Mouse (Mus musculus): Measurements from ENCODE around the gene Trpm6.

Trpm6 gene

DNA sequence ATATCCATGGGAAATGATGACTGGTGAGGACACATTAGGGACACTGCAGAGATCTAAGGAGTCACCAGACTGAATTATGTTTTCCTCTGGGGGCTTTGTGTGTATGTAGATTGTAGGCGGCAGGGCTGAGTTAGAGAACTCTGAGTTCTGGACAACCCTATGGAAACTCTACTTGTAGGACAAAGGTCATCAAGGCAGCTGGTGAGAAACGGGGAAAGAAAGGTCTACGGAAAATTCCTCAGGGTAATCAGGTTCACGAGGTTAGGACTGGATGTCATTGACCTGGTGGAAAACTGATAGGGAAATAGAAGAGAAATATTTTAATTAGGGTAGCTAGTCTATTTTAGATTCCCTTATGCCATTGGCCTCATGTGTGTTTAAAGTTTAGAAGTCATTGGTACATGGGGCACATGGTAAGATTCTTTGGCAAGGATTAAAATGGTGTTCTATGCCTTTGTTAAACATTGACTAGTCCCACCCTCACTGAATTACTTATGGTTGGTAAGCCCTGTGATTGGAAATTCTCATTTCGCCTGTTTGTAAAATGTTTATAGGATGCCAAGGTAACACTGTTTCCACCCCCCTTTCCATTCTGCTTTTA lies 23.2 kb downstream of the Trpm6 start:
- no peak for DNase-seq

DNA sequence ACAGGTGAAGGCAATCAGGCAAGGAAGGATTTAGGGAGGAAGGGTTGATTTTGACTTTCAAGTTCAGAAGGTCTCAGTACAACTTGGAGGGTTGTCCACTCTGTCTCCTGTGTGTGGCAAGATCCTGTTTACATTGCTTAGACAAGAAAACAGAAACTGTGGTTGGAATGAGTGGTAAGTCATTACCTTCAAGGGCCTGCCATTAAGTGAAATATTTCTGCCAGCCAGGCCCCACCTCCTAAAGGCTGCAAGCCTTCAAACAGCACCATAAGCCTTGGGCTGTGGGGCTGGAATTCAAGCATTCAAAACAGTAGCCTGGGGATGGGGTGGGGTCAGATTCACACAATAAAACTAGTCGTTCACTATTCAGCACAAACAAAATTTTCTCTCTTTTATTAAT lies 24.3 kb downstream of the Trpm6 start:
- peak; percentile 74 for DNase-seq

DNA sequence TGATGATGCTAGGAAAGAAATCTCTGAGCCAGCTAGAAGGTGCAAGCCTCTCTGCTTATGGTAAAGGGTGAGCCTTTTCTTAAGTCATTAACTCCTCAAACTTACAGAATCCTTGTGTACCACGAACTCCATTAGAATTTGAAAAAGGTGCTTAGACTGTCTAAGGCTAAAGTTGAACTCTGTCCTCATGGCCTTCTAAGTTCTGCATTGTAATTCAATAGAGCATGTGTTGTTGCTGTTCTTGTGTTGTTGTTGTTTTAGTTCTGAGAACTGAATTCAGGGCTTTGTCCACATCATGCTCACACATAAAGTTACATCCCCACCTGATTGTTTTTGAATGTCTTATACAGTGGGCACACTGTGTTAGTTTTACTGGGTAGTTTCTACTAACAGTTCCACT lies 49.9 kb downstream of the Trpm6 start:
- no peak for DNase-seq

DNA sequence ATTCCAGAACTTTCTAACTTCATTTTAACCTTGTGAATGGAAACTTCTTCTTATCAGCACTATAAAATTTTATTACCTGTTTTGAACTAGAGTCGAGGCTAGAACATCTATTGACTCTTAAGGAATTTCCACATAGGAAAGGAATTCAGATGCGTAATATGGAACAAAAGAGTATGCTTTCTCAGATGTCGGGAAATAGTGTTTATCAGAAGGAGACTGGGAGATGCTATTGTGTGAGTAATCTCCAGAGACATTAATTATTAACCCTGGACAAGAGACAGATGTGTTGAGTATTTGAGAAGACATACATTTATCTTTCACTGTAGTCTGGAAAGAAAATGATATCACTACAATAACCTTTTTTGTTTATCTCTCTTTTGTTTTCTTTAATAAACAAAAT lies 61.5 kb downstream of the Trpm6 start:
- DNase-seq: no peak

DNA sequence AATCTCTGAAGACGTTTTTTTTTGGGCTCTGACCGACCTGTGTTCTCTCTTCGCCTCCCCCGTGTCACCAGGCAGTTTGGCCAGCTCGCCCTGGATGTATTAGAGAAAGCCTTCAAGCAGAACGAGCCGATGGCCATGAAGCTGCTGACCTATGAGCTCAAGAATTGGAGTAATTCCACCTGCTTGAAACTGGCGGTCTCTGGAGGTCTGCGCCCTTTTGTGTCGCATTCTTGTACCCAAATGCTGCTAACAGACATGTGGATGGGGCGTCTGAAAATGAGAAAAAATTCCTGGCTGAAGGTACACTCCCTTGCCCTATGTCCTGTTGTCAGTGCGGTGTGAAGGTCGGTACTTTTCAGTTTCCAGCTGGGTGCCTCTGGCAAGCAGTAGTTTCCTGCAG lies 65.4 kb downstream of the Trpm6 start:
- DNase-seq: no peak

DNA sequence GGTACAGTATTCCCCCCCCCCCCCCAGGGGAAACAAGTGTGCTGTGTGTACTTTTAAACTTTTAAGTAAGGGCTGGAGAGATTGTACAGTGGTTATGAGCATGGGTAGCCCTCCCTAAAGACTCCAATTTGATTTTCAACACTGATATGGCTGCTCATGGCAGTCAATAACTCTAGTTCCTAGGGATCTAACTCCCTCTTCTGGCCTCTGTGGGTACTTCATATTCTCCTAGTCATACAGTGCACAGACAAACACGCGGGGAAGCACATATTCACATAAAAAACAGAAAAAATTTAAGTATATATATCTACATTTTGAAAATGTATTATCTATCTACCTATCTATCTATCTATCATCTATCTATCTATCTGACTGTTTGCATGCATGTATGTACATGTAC lies 67.6 kb downstream of the Trpm6 start:
- DNase-seq: peak; percentile 41

DNA sequence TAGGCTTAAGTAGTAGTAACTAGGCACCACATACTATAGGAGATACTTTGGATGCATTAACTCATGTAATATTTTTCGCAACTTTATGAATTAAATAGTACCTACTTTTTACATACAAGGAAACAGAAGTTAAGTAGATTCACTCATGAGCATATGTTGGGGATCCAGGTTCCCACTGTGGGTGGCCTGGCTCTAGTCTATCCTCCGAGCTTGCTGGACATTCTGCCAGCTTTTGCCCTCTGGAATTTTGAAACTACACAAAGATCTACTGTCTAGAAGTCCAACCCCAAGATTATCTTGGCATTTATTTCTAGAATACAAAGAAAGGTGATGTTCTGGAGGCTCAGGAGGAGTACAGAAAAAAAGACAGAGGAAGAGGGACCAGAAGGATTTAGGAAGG lies 78.8 kb downstream of the Trpm6 start:
- no peak for DNase-seq

DNA sequence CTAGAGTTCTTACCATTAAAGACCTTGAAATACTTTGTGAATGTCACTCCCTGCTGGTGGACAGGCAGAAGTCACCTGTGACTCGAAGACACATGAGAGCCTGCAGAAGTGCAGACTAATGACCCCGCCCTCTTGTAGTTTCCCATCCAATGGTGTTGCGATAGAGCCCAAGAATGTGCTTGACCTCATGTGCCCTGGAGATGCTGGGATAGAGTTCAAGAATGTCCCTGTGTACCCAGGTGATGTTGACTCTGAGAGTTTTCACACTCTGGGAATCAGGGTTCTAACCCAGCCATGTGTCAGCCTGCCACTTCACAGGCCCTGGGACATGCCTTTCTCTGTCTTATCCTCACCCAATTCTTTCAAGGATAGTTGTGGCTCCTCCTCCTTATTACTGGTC lies 81.4 kb downstream of the Trpm6 start:
- DNase-seq: peak; percentile 75

DNA sequence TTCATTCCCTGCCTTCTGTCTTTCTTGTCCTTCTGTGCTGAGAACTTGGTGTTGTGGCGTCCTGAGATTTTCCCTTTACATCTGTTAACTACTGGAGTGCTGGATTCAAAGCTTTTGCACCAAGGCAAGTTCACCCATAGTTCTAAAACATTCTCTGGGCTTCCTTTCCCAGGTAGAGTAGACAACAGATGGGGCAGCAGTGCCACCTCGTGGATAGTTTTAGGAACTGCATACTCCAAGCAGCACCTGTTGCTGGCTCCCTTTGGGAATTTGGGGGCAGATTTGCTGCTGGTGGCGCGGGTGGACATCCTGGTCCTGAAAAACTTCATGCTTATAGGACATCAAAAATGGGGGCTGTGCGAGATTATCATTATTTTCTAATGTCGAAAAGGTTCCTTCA lies 85.2 kb downstream of the Trpm6 start:
- peak; percentile 61 for DNase-seq

DNA sequence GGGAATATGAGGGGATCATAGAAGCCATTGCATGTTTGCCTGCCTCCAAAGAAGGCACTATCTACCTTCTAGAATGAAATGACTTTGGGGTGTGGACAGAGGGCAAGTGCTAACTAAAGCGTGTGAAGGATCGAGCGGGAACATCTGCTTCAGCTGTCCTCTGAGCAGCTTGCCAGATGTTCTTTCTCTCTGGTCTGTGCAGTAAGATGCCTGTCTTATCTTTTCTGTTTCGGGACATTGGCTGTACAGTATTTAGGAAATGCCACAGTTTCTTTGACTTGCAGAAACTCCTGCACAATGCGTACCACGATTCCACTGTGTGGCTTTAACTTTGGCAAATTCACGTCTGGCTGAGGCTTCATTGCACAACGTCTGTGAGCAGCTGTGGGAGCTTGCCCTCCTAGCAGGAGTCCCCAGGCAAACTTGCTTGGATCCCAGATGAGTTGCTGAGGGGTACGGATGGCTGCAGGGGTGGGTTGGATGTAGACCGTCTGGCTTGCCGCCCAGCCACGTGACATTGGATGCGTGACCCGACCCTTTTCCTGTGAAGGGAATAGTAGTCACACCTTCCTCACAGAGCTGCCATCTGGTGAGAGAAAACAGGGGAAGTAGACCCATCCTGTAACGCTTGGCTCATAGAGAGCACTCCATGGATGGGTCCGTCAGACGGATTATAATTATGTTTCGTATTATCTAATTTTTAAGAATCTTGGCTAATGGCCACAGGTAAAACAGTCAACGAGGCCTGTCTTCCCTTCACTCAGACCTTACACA lies 92.2 kb downstream of the Trpm6 start:
- no peak for DNase-seq

DNA sequence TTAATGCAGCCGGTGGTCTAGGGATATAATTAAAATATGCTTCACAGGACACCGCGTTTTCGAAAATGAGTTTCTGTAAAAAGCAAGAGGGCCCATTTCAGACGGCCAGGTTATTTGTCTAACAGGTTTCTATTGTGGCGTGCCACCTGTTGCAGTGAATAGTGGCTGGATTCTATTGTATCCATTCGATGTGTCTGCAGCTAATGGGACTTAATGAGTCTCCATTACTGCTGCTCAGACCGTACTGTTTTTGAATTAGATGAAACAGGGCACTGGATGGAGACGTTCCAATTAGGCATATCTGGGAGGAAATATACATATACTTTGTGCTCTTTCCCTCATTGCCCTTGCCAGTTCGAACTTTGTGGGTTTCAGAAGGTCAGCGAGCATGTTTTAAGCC lies 92.8 kb downstream of the Trpm6 start:
- DNase-seq: no peak

DNA sequence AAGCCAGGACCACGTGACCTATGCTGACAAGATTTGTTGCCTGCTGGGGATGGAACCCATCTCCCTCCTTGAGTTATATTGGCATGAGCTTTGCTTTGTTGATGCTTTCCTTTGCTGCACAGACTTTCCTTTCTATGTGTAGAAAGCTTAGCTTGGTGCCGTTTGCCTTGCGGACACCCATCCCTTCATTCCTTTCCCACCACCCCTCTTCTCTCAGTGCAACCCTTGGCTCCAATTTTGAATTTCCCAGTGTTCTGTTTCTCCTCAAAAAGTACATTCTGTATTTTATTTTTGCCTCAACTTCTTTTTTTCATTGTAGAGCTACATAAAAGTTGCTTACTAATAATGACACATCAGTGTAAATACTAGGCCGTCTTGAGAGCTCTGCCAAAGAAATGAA lies 96.6 kb downstream of the Trpm6 start:
- no peak for DNase-seq

DNA sequence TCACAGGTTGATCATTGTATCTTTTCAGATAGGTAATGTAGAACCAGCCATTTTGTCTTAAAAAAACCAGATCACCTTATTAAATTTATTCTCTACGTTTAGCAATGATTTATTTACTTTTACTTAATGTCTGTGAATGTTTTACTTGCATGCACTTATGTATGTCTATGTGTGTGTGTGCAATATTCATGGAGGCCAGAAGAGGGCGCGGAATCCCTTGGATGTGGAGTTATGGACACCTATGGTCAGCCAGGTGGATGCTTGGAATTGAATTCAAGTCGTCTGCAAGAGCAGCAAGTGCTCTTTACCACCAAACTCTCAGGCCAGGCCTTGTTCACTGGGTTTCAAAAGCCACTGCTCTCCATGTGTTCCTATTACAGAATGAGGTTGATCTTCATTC lies 118.5 kb downstream of the Trpm6 start:
- no peak for DNase-seq

DNA sequence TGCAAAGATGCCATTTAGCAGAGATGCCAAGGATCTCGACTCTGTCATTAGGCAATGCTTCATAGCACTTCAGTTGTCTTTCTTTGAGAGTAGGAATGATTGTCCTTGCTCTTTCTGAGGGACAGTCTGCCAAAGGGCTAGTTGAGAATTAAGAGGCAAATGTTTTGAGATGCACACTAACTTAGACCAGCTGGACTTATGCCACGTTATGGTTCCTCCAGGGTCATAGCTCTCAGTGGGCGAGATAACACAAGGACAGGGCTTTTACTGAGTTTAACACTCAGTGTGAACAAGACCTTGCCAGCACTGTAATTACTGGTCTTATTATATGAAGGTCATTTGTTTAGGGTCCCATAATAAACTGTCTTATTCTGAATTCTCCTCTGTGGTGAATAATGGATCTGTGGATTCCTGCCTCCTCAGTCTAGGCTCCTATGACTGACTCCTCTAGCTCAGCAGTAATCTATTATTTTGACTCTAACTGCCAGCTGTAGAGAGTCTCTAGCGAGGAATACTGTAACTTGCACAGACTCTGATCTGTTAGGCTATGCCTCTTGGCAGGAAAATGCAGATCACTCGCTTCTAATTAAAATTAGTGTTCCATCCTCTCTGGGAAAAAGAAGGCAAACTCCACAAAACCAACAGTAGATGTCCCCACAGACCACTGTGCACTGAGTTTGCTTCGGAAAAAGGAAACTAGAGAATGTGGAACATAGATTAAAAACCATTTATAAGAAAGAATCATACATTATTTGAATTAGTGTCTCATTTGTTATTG lies 123.2 kb downstream of the Trpm6 start:
- DNase-seq: no peak

DNA sequence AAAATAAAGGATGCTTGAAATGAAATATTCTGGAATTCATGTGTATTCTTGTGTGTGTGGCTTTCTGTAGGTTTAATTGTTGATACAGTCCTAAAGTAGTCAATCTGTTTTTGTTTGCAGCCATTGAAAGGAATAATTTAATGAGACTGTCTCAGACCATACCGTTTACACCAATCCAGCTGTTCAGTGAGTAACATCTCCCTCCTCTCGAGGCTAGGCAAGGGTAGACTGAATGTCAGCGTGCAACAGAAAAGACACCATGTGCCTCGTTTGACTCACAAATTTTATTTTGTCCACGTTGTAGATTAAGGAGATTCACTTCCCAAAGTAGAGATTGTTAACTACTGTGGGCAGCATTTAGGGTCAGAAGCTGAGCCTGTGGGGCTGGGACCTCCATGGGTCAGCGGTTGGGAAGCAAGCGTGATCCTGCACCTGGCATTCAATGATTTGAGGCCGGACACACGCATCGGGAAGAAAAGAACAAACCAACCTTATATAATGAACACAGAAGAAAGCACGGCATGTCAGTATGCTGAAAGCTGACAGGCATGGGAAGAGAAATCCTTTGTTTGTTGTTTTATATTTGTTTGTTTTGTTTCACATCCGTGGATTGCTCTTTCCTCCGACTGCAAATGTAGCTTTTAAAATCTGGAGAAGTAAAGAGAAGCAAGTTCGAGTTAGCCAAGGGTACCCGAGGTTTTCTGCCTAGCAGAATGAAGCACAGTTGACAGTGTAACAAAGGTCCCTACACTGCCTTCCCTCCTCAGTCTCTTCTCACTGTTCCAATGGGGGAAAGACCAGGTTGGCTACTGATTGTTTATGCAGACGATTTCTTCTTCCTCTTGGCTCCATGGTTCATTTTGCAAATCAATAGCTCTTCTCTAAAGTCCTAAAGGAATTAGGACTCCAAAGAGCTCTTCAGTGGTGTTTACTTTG lies 124.2 kb downstream of the Trpm6 start:
- no peak for DNase-seq

DNA sequence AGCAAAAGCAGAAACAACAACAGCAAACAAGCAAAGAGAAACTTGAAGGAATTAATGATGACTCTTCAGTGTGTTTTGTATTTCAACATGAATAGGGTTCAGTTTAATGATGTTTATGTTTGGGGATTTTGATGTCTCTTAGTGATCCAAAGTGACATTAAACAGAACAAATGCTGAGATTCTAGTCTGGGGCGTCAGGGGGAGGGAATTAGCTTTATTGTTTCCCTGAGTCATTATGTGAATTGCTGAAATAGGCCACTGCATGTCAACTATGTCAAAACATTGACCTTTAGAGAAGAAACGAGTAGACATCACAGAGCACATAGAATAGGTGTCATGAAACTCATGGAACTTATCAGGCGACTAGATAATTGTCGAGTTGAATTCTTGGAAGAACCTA lies 129.5 kb downstream of the Trpm6 start:
- DNase-seq: no peak

DNA sequence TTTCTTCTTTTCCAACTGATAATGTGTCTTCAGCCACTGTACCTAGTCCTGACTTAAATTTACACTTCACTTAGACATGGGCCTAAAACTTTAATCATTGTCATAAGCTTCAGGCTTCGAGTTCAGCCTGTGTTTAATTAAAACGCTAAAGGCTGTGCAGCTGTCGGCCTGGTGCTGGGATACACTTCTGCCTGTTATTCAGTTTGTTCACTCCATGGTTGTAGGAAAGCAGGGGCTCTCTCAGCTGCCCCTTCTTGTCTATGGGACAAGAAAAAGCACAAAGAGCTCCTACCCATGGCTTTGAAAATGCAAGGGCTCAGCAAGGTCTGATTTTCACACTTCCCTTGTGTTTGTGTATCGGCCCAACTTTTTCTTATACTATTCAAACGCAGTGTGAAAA lies 131.4 kb downstream of the Trpm6 start:
- no peak for DNase-seq

DNA sequence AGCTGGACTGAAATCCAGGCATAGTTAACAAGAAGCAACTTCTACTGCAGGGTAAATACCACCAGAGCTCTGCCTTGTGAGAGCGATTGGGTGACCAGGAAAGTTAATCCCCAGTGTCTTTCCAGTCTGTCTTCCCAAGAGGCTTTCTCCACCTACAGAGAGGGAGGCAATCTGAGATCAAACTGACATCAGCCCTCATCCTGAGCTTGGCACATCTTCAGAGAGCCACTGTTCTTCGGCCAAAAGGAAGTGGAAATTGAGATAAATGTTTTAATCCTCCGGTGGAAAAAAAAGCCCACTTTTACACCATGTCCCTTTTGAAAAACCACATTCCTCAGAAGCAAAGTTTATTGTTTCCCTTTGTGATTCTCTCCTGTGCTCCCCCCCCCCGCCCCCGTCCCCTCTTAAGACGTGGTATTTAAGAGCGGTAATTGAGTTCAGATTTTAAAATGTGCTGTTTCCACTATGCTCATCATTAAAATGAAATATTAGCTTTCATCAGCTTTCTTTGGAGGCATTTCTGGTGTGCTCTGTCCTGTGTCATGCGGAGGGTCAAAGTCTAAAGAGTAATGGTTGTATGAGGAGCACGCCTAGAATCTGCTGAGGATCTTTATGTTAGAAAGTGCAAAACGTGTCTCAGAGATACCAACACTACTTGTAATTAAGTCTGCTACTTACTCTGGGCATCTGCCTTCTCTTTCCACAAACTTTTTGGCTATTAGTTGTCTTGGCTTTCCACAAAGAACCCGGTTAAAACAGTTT lies 138.0 kb downstream of the Trpm6 start:
- no peak for DNase-seq

DNA sequence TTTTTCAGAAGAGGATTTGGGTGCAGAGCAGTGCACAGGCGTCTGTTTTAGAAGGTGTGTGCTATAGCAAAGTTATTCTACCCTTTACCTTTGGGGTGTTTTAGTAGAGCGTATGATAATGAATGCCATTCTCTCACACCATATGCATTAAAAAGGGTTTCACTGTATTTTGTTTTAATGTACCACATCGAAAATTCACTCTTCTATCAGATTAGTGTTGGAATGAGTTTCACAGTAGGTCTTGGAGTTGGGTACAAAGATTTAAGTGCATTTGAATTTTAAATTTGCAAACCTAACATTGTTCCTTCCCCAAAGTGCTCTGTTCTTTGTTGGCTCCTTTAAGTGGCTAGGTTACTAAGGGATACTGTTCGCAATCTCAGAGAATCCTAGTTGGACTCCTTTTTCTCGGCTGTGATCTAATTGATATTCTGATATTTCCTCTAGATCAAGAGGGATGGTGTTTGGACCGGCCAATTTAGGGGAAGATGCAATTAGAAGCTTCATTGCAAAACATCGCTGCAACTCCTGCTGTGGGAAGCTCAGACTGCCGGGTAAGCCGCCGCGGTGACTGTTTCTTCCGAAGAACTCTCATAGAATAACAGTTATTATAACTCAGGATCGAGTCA lies 138.8 kb downstream of the Trpm6 start:
- DNase-seq: no peak

DNA sequence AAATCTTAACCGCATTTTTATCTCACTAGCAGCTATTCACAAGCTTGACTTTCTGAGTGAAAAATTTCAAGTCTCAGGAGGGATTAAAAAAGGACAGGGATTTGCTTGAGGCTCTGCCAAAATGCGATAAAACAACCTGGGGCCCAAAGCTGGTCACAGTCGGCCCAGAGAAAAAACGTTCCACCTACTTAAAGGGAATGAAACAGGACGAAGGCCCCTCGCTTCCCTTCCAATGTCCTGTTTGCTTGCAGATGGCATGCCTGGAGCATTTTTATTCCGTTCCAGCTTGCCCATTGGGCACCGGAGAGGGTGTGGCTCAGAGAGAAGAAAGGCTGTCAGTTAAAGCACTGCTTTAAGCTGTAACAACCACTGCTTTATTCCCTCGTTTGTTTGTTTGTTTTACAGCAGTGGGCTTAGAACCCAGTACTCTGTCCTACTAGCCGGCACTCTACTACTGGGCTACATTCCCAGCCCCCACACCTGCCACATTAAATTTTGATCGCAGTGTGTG lies 139.4 kb downstream of the Trpm6 start:
- DNase-seq: no peak

DNA sequence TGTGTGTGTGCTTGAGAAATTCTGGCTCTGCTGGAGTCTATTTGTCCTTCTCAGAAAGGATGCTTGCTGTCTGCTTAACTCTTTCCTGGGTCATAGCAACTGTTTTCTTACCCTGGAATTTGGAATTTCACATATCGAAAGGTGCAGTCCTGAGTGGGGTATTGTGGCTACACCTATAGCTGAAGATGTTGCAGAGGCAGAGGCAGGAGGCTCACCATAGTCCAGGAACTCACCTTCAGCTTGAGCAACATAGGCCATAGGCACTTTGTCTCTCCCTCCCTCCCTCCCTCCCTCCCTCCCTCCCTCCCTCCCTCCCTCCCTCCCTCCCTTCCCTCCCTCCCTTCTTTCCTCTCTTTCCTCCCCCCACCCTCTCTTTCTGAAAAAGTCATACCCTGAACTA lies 139.8 kb downstream of the Trpm6 start:
- no peak for DNase-seq

DNA sequence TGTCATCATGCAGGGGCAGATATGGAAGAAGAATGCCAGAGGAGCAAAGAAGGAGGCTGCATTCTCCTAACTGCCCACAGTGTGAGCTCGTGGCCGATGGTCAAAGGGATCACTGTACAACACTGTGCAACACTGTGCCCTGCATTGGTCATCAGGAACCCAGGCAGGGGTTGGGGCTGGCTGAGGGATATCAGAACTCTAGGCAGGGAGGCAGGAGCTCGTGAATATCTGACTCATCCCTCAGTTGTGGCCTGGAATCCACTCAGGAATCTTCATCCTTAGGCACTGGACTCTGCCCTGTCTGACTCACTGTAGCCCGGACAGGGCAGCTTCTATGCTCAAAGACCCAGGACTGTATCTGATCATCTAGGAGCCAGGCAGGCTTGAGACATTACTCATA lies 140.4 kb downstream of the Trpm6 start:
- no peak for DNase-seq

Measured in lung, postnatal 36 days (tissue).